Mouse (Mus musculus): ENCODE results near the gene Fam149a.

DNA sequence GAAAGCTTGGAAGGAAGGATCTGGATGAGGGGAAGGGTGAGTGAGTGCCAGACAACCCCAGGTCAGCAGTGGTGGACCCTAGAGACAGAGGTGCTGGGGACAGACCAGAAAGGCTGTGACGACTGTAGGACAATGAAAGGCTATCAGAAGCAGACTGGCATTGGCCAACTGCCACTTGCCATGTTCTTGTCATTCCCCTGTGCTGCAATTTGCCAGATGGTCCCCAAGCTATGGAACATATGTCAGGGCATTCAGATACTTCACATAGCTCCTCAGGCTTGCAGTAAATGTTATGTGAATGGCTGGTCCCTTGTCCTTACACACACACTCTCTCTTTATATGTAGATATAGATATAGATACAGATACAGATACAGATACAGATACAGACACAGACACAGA is 1.2 kb upstream of the Fam149a start:
- TF ChIP-seq CTCF (IDR thresholded peaks at IDR 0.05; ENCODE audit: low read depth) (no peak), EP300 (IDR thresholded peaks at IDR 0.05; ENCODE audit: low read depth) (no peak)

Measured in liver, embryonic 14.5 days (tissue).